15 mouse cellular contexts compared by ENCODE assay signal in genomic region chr14:105658316-105658715, GRCm38 (mm10).
DNase-seq lines count a peak whose midpoint lies in the region.
"Had no signal": no experiment of that assay in that cellular context is flagged by ENCODE, and none has a peak within 500 bp of the region (broad histone marks: within the 10 kb centered on the region; RNA-seq: fewer than 3 reads in every experiment).

No protein-coding gene starts in this region.

- intact Hi-C loops in left cerebral cortex, postnatal 10 days (cut with DNase I) = no loop called here
- intact Hi-C loops in left cerebral cortex, postnatal 36 days (cut with DNase I) = no loop called here

- DNase-seq in left cerebral cortex, adult 11 months (ENCODE audit: low spot score) = peak; percentile 23
- no peak for DNase-seq in left cerebral cortex, postnatal 10 days (ENCODE audit: extremely low spot score in 1 of 2, low spot score in 2 of 2)
- DNase-seq in right cerebral cortex, postnatal 36 days (ENCODE audit: low spot score in 2 of 2) = peak; percentile 20 to 58
- DNase-seq in right cerebral cortex, postnatal 10 days (ENCODE audit: low spot score in 2 of 2) = no peak
- peak; percentile 40 to 49 for DNase-seq in left cerebral cortex, postnatal 36 days (ENCODE audit: low spot score in 2 of 2)
- no peak for DNase-seq in layer of hippocampus, adult 11-12 months (ENCODE audit: low spot score)
- DNase-seq: adrenal gland, adult 2 months; adrenal gland, postnatal 25 days; cerebellum, adult 2 months; cerebellum, postnatal 10 days; embryo, embryonic 11 days; gastrocnemius, adult 2 months; gastrocnemius, postnatal 25 days; heart, adult 11 months; heart, postnatal 36 days had no signal

Comparison
In these comparisons a context has a peak if more than half of its experiments do, and no peak if none do; other contexts are left out.
1. DNase-seq: peak in left cerebral cortex, adult 11 months (single experiment), right cerebral cortex, postnatal 36 days (2 of 2) and left cerebral cortex, postnatal 36 days (2 of 2); none in left cerebral cortex, postnatal 10 days (0 of 2), right cerebral cortex, postnatal 10 days (0 of 2) and layer of hippocampus, adult 11-12 months (single experiment).